Mouse (Mus musculus): ENCODE results near the gene Slc2a4.
A peak's percentile ranks its signal among the peaks of the same experiment; 100 is the strongest.
"Not testable (repeated sequence)": the region's sequence is repeated elsewhere in the genome, so short reads cannot be mapped to it uniquely, and the experiment has no call there.

The Slc2a4 gene

DNA sequence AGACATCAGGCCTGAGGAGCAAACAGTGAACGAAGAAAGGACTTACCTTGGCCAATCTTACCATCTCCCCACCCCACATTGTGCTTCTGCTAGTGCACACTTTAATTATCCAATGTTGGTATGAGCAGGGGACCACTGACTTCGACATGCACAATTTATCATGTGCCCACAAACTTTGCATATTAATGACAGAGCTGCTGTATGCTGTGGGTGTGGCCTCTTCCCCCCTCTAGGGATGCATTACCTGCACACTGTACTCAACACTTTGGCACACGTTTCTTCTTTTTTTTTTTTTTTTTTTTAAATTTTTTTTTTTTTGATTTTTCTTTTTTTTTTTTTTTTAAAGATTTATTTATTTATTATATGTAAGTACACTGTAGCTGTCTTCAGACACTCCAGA lies 22.8 kb upstream of the Slc2a4 start:
- DNase-seq (ENCODE audit: low spot score): no peak

DNA sequence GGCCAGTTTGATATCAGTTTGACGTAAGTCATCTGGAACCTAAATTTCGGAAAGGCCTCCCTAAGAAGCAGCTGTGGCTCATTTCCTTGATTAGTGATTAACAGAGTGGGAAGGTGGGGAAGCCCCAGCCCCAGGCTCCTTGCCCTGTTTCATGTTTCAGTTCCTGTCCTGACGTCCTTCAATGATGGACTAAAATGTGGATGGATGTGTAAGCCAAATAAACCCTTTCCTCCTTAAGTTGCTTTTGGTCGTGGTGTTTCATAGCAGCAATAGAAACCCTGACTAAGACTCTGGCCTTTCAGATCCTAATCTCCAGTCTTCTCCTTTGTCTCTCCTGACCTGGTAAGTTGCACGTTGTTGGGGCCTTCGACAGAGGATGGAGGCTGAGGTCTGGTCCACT lies 22.2 kb upstream of the Slc2a4 start:
- DNase-seq (ENCODE audit: low spot score): no peak

DNA sequence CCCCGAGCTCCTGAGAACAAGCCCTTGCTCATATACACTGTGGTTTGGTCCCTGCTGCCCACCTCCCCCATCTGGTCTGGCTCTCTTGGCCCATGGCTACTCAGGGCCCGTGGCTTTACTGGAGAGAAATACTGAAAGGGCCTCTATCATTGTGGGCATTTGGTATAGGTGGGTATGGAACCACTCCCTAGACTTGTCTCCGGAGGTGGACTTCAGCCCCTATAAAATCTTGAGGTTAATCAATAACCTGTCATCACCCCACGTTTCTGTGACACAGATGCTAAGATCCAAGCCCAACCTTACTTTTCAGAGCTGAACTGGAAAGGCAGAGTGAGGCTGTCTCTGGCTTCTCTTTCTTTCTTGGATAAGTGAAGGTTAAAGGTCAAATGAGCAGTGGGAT lies 20.8 kb upstream of the Slc2a4 start:
- no peak for DNase-seq (ENCODE audit: low spot score)

DNA sequence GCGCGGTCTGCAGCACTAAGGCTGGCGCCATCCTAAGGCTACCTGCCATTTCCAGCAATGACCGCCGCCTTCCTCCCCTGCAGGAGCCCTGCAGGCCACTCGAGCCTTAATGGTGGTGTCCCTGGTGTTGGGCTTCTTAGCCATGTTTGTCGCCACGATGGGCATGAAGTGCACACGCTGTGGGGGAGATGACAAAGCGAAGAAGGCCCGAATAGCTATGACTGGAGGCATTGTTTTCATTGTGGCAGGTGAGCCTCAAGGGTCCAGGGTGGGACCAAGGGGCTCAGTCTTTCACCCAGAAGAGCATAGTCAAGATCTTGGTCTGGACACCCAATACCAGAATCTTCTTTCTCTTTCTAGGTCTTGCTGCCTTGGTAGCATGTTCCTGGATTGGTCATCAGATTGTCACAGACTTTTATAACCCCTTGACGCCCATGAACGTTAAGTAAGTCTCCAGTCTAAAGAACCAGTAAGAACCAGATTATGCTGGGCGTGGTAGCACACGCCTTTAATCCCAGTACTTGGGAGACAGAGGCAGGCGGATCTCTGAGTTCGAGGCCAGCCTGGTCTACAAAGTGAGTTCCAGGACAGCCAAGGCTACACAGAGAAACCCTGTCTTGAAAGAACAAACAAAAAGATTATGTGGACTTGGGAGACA lies 19.0 kb upstream of the Slc2a4 start:
- no peak for DNase-seq (ENCODE audit: low spot score)

DNA sequence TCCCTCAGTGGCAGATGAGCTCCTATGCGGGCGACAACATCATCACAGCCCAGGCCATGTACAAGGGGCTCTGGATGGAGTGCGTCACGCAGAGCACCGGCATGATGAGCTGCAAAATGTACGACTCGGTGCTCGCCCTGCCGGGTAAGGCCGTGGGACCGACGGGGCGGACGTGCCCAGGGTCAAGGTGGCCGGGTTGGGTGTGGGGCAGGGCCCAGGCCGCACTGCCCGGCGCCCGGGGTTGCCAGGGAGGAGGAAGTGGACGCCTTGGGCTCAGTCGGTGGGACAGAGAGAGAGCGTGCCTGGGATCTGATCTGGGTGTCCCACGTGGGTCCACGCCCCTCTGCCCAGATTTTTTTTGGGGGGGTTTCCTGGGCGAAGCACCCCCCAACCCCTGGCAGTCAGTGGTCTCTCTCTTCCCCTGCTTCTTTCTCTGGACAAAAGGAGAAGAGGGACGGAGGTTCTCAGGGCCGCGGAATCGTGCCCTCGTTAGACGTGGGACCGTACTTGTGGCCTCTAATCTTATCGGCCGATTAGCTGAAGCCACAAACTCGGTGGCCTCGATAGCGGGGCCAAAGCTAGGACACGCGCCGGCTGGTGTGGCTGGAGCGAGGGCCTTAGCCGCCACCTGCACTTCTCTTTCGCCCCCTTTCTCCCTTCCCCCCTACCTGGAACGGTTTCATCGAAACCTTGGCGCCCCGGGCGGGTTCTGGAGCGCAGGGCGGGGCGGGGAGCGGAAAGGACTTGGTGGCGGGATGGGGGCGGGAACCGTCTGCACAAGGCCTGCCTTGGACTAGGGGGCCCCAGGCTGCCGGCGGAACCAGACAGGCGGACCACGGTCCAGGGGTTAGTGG lies 18.2 kb upstream of the Slc2a4 start:
- no peak for DNase-seq (ENCODE audit: low spot score)

DNA sequence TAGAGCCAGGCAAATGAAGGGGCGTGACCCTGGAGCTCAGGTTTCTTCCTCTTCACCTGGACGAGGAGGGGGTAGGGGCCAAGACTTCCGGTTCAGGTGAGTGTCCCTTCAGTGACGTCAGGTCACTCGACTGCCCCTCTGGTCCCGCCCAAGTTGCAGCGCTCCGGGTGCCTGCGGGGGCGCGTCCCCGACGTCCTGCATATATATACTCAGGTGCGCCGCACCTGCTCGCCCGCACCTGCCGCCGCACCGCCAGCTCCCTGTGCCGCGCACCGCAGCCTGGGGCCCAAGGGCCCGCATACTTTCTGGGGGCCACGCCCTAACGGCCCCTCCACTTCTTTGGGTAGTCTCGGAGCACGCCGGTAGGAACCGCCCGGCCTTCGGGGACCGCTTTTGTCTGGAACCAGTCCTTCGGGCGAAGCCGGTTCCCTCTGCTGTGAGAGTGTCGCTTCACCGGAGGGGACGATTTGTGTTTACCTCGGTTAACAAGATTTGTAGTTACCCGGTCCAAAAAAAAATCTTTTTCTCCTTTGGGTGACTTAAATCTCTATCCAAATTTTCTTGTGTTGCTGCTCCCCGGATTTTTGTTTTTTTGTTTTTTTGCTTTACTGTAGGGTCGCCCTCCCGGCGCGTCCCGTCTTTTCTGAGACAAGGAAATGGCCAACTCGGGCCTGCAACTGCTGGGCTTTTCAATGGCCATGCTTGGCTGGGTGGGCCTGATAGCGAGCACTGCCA lies 17.4 kb upstream of the Slc2a4 start:
- no peak for DNase-seq (ENCODE audit: low spot score)

DNA sequence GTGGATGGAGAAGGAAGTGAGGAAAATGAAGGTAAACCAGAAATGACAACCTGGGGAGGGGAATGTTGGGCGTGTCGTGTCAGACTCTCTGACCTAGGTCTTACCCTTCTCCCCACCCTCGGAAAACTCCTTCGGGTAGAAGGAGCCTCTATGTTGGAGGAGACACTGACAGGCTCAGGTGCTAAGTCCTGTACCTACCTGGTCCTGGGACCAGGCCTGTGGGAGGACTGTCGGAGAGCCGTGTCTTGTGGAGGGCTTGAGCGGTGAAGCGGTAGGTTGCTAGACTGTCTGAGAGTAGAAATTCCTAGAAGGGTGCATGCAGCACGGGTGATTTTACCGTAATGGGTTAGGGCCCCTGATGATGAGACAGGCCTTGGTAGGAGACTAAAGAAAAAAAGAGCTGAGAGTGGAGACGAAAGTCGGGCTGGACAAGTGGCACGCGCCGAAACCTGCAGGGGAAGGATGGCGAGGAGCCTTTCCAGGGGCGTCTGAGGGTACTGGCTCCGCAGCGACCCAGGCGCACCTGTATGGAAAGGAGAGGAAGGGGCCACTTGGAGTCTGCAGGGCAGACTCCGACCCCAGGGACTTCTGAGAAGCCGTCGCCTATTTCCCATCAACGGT lies 16.8 kb upstream of the Slc2a4 start, which contains the start of gene Cldn7:
Cldn7 (plus strand) TSS at position 130 of the 621 bp plus-strand sequence.
- no peak for DNase-seq (ENCODE audit: low spot score)

DNA sequence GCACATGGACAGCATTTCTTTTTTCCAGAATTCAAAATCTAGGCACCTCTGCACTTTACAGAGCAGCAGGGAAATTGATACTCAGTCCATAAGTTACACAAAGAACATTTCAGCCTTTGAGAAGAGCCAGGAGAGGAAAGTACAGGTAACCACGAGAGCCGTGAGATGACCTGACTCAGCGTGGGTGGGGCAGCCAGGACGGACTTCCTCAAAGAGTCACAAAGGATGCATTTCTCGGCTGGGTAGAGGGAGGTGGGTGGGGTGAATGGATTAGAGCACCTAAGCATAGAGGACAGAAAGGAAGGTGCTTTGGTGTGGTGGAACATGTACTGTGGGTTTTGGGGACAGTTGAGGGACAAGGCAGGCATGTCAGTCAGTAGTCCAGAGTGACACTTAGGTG lies 13.9 kb upstream of the Slc2a4 start:
- DNase-seq (ENCODE audit: low spot score): no peak

DNA sequence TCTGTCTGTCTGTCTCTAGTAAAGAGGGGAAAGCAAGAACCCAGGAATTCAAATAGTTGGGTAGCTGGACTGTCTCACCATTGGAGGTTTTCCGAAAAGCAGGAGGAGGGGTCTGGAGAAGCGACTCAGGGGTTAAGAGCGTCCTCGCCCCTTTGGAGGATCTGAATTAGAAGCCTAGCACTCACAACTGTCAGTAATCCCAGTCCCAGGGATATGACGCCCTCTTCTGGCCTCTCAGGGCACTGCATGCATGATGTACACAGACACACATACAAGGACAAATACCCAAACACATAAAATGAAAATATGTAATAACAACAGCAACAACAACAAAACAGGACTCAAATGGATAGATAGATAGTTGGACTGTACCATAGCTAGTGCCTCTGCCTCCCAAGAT lies 12.6 kb upstream of the Slc2a4 start:
- DNase-seq (ENCODE audit: low spot score): no peak

DNA sequence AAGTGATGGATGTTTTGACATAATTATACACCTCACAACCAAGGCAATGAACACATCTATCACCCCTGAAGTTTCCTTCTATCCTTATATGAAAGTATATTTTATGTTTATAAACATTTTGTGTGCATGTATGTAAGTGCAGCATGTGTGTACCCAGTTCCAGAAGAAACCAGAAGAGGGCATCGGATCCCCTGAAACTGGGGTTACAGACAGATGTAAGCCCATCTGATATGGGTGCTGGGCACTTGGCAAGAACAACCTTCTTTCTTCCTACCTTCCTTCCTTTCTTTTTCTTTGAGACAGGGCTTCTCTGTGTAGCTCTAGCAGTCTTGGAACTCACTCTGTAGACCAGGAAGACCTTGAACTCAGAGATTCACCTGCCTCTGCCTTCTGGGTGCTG lies 8.2 kb upstream of the Slc2a4 start:
- DNase-seq (ENCODE audit: low spot score): no peak

DNA sequence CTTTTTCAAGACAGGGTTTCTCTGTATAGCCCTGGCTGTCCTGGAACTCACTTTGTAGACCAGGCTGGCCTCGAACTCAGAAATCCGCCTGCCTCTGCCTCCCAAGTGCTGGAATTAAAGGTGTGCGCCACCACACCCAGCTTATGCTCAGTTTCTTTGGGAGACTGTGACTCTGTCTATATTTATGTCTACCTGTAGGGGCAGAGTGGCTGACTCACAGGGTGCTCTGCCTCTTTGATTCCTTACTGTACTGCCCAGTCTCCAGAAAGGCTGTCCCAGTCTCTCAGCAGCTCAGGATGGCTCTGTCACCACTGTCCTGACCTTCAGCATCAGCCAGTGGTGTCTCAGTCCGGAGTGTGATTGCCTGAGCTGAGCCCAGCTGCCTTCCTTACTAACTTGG lies 7.6 kb upstream of the Slc2a4 start:
- DNase-seq (ENCODE audit: low spot score): not testable (repeated sequence)

DNA sequence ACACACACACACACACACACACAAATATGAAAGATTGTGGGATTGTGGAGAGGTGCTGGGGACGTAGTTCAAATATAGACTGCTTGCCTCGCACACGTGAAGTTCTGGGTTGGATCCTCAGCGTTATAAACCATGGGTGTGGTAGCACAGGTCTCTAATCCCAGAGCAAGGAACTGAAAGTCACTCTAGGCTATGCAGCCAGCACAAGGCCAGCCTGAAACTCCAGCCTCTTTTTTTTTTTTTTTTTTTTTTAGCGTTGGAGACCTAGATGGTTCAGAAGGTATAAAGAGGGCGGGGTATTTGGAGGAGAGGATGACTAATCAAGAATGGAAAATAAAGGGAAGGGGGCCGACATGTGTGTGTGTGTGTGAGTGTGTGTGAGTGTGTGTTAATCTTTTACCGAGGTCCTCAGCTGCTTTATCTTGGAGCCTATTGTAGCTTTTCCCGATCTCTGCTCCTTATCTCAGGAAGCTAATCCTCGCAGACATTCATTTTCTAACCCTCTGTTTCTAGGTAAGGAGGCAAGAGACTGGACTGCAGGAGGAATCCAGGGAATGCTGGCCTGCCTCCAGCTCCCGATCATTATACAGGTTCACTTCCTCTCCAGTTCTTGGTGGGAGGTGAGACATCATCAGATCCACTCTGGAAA lies 5.4 kb upstream of the Slc2a4 start:
- DNase-seq (ENCODE audit: low spot score): no peak

DNA sequence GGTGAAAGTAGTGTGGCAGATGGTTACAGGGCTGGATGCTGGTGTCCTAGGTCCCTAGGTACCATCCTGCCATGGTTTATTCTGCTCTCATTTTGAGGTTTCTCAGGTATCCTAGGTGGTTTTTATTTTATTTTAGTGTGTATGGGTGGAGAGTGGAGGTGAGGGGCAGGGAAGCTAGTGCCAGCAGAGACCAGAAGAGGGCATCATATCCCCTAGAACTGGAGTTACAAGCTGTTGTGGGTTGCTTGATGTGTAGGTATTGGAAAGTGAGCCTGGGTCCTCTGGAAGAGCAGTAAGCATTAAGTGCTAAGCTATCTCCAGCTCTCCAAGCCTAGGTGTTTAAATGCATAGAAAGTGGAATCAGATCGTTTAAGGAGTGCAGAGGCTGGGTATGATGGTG lies 4.3 kb upstream of the Slc2a4 start:
- DNase-seq (ENCODE audit: low spot score): no peak

DNA sequence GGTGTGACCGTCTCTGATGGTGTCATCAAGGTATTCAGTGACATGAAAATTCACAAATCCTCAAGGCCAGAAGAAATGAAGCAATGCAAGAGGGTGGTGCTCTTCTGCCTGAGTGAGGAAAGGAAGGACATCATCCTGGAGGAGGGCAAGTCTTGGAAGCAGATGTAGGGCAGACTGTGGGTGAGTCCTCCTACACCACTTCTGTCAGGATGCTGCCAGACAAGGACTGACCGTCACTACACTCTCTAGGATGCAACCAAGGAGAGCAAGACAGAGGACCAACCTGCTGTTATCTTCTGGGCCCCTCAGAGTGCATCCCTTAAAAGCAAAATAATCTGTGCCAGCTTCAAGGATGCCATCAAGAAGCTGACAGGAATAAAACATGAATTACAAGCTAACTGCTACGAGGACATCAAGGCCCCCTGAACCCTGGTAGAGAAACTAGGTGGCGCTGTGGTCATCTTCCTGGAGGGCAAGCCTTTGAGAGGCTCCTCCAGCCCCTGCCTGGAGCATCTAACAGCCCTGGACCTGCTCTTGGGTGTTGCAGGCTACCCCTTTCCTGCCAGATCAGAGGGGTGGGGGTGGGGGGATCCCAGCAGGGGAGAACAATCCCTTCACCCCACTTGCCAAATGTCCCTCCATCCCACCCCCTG lies 2.9 kb upstream of the Slc2a4 start:
- DNase-seq (ENCODE audit: low spot score): no peak

DNA sequence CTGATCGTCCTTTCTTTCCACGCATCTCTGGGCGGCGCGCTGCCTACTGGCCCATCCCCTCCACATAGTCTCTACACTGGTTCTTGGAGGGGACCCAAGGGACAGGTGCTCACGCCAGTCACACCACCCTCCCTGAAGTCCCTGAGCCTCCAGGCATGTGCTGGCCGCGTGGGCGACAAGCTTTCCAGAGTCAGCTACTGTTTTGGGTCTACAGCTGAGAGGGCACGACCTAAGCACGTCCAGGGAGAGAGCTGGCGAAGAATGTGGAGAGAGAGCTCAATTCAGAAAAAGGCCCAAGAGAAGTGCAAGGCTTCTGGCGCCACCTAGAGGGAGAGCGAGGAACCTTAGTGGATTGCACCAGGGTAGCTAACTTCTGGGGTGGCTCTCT lies 769 bp upstream of the Slc2a4 start:
- DNase-seq (ENCODE audit: low spot score): peak; percentile 82

DNA sequence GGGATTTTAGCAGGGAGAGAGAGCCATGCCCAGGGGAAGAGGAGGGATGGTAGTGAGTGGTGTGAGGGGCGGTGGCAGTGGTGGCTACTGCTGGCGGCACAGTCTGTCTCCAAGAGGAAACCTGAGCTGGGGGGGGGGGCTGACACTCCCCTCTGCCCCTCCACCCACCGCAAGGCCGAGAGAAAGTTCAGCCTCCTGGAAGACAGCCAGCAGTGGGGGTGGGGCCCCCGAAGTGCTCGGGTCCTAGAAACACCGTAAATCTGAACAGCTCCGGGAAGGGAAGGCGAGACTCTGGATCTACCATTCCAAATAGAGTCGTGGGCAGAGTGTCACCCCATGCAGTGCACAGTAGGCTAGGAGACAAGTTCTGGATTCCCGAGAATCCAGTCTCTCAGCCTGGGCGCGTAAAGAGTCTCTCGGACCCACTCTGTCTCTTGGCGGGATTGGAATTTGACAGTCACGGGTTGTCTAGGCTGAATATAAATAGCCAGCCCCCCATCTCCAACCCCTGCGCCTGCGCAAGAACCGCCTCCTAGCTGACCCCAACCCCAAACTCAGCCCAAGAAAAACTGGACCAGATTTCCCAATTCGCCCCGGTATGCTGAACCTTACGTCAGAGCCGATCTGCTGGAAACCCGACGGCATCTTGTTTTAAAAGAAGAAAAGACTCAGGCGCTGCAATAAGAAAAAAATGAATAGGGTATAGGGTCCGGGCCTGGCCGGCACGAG lies 487 bp downstream of the Slc2a4 start:
- DNase-seq (ENCODE audit: low spot score): no peak

DNA sequence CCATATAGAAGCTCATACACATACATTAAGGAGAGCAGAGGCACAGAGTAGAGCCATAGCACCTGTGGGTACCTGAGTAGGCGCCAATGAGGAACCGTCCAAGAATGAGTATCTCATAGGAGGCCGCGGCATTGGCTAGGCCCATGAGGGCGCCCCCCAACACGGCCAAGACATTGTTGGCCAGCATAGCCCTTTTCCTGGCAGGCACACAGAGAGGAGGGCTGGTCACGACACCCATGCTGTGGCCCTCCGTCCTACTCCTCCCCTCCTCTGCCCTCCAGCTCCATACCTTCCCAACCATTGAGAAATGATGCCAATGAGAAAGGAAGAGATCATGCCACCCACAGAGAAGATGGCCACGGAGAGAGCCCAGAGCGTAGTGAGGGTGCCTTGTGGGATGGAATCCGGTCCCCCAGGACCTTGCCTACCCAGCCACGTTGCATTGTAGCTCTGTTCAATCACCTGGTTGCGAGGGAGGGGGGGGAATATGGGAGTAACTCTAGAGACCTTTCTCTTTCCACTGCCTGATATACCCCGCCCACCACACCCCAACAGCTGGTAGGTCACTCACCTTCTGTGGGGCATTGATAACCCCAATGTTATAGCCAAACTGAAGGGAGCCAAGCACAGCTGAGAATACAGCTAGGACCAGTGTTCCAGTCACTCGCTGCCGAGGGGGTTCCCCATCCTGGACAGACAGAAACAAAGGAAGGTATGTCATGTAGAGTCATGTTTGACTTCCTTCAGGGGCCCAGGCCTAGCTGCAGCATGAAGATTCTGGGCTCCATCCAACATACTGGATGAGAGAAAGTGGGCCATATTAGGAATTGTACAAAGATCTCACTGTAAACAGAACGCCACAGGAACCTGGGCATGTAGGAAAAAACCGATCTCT lies 1.7 kb downstream of the Slc2a4 start:
- DNase-seq (ENCODE audit: low spot score): no peak

DNA sequence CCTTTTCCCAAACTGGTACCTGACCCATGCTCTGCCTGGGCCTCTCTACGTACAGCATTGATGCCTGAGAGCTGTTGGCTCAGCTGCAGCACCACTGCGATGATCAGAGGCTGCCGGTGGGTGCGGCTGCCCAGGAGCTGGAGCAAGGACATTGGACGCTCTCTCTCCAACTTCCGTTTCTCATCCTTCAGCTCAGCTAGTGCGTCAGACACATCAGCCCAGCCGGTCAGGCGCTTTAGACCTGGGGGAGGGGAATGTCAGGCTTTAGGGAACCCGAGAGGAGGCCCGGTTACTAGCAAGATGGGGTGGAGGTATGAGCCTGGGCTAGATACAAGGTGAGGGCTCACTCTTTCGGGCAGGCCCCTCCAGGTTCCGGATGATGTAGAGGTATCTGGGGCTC lies 2.8 kb downstream of the Slc2a4 start:
- no peak for DNase-seq (ENCODE audit: low spot score)

DNA sequence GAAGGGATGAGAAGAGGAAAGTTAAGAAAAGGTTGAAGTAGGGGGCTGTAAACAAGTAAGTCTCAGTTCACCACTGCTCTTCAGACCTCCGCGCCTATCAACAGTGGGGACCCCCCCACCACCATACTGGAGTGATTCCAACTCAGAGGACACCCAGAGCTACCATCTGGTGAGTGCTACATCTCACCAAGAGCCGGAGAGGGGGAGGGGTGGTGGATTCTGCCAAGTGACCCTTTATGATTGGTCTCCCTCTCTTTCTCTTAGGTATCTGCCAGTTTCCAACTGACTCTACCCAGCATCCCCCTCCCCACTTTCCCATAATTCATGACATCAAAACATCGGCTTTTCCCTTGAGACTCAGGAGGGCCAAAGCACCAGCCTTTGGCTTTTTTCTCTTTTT lies 7.0 kb downstream of the Slc2a4 start:
- no peak for DNase-seq (ENCODE audit: low spot score)

DNA sequence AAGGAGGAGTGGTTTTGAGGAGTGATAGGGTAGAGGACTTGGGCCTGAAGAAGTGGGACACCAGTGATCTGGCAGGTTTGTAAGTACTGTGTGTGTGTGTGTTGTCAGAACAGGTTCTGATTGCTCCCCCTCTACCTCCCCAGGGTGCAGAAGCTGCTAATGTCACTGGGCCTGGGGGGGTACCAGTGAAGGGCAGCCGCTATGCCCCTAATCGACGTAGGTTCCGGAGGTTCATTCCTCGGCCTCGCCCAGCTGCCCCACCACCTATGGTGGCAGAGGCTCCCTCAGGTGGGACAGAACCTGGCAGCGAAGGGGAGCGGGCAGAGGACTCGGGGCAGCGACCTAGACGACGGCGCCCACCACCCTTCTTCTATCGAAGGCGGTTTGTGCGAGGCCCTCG lies 8.3 kb downstream of the Slc2a4 start:
- no peak for DNase-seq (ENCODE audit: low spot score)

All from T-cell, adult 2 months (primary cell).